Mouse (Mus musculus) lung, embryonic 16.5 days (tissue): ENCODE results near the gene Tgfbr3l. TPM values are rescaled to one million over a fixed set of nuclear protein-coding genes. Genes with fewer than 3 reads are reported as not detected.
"Not testable (repeated sequence)": the region's sequence is repeated elsewhere in the genome, so short reads cannot be mapped to it uniquely, and the experiment has no call there.

Experiments
- ATAC-seq: fragments of 200-750 bp; cut with Nextera tagmentation; 2 replicates; pipeline ENCODE4 v1.8.0; 2017; ENCODE audit warnings: low read depth, mild to moderate bottlenecking, moderate library complexity
- H3K27ac ChIP-seq: fragments of 300-500 bp; sonication (generic); 2 replicates; pipeline ENCODE4 v1.5.1; 2014; ENCODE audit warnings: mild to moderate bottlenecking, control low read depth, low read length
- H3K27me3 ChIP-seq: fragments of 300-500 bp; sonication (generic); 2 replicates; pipeline ENCODE4 v1.6.1; 2014; ENCODE audit warnings: low read depth, low read length, mixed read lengths; ENCODE audit not compliant: control insufficient read depth, insufficient read depth
- H3K36me3 ChIP-seq: fragments of 300-500 bp; sonication (generic); 2 replicates; pipeline ENCODE4 v1.6.1; 2014; ENCODE audit warnings: low read length; ENCODE audit not compliant: control insufficient read depth, insufficient read depth
- H3K4me1 ChIP-seq: fragments of 300-500 bp; sonication (generic); replicated peaks from 2 replicates; pipeline ENCODE4 v1.6.1; 2014; ENCODE audit warnings: low read length, mixed read lengths; ENCODE audit not compliant: control insufficient read depth, insufficient read depth
- H3K4me2 ChIP-seq: fragments of 300-500 bp; sonication (generic); 2 replicates; pipeline ENCODE4 v1.6.1; 2014; ENCODE audit warnings: low read depth, low read length, control low read depth
- H3K4me3 ChIP-seq: fragments of 300-500 bp; sonication (generic); 2 replicates; pipeline ENCODE4 v1.5.1; 2014; ENCODE audit warnings: mild to moderate bottlenecking, low read length, control low read depth
- H3K9ac ChIP-seq: fragments of 300-500 bp; sonication (generic); 2 replicates; pipeline ENCODE4 v1.6.1; 2014; ENCODE audit warnings: low read length, control low read depth
- H3K9me3 ChIP-seq: fragments of 300-500 bp; sonication (generic); 2 replicates; pipeline ENCODE4 v1.6.1; 2016; ENCODE audit warnings: low read length; ENCODE audit not compliant: control insufficient read depth
- whole genome bisulfite sequencing: fragments of 180-500 bp; shearing (Covaris S2); extraction: QIAGEN DNeasy Blood & Tissue Kit; methylation state at CpG from one replicate; pipeline ENCODE4 v1.1.7; 2014; 5-methylcytosine and 5-hydroxymethylcytosine counted together
- polyA plus RNA-seq: library from polyadenylated mRNA; unstranded; fragments of >200 nt; fragmentation: Nextera tagmentation; extraction: Ambion mirVana; gene quantifications from 2 replicates; pipeline ENCODE4 v1.2.1, GENCODE M21; 2015

Tgfbr3l gene
- polyA plus RNA-seq, 1 experiment from 2014 or later: 4.2 TPM

DNA sequence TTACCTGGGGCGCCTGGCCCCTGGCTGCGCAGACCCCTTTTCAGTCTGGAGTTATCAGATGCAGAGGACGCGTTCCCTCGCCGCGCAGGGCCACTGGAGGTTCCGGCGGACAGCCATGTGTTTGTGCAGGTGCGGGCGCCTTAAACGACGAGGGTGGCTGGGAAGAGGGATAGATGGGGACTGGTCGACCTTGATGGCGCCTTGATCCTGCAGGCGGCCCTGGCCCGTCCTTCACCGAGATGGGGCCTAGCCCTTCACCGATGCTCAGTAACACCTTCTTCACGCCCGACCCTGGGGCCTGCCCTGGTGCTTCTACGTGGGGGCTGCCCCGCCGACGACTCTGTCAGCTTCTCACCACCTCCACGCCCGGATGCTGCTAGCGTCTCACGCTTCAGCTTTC, 1.2 kb downstream of the Tgfbr3l start:
- no peak overlapping the region for H3K9ac ChIP-seq
- H3K4me3 ChIP-seq: no peak overlapping the region
- H3K4me1 ChIP-seq: peaks cover 17% of the 10 kb centered on the region
- H3K9me3 ChIP-seq: no peaks in the 10 kb centered on the region
- no peak for ATAC-seq
- WGBS: 21% methylated on average over 29 of the region's 29 CpGs
- H3K27ac ChIP-seq: no peak overlapping the region
- peaks cover 21% of the 10 kb centered on the region for H3K36me3 ChIP-seq
- no peak overlapping the region for H3K4me2 ChIP-seq
- no peaks in the 10 kb centered on the region for H3K27me3 ChIP-seq

DNA sequence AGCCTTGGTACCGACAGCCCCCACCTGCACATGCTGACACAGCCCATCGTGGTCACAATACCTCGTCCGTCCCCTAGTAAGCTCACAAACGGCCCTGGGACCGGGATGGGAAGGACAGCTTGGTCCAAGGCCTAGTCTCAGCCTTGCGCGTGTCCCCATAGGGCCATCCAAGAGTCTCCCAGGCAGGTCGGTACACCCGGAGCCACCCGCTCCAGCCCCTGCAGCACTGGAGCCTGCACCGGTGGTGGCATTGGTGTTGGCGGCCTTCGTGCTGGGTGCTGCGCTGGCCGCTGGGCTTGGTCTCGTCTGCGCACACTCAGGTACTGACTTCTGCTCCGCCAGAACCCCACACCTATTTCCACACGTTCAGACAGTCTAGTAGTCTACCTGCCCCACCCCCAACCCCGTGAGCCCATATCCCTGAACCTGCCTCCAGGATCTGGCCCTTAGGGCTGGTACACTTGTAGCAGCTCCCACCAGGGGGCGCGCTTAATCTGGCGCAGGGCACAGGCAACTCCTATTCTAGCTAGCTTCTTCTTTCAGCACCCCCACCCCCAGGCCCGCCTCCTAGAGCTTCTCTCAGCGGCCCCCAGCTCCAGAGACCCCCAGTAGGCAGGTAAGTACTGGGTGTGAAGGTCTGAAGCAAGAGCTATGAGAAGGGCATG, 2.4 kb downstream of the Tgfbr3l start:
- Histone ChIP-seq H3K4me1 (peaks cover 18% of the 10 kb centered on the region), H3K9me3 (no peaks in the 10 kb centered on the region), H3K4me3 (no peak overlapping the region), H3K27ac (no peak overlapping the region), H3K9ac (no peak overlapping the region), H3K27me3 (no peaks in the 10 kb centered on the region), H3K36me3 (peaks cover 12% of the 10 kb centered on the region), H3K4me2 (no peak overlapping the region)
- 37% methylated on average over 26 of the region's 26 CpGs for WGBS
- ATAC-seq: peak; percentile 16; the same call in 1 of the 2 replicates

DNA sequence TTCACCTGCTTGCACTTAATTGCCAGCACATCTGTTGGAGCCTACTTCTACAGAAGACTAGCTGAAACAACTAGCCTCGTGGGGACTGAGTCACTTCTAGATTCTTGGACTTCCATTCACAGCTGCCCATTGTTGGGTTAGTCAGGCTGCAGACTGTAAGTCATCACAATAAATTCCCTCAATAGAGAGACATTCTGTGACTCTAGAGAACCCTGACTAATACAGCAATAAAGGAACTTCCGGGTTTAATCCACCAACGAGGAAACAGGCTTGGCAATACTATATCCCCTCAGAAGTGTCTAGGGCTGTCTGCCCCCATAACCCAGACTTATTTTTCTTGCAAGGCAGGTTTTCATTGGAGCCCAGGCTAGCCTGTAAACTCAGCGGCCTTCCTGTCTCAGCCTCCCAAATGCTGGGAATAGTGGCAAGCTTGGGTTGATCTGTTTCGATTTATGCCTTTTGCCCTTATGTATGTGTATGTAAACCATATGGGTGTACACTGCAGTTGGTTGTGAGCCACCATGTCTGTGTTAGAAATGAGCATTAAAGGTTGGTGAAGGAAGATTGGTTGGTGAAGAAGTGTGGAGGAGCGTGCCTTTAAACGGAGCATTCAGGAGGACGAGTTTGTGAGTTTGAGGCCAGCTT, 4.2 kb downstream of the Tgfbr3l start:
- H3K4me1 ChIP-seq: peaks cover 18% of the 10 kb centered on the region
- no peak overlapping the region for H3K27ac ChIP-seq
- H3K9ac ChIP-seq: peak overlapping the region; percentile 97
- H3K4me3 ChIP-seq: peak overlapping the region; percentile 96
- peak overlapping the region; percentile 75 for H3K4me2 ChIP-seq
- 42% methylated on average over 8 of the region's 8 CpGs for WGBS
- H3K36me3 ChIP-seq: peaks cover 5% of the 10 kb centered on the region; the same call in 1 of the 2 replicates
- no peaks in the 10 kb centered on the region for H3K9me3 ChIP-seq
- H3K27me3 ChIP-seq: no peaks in the 10 kb centered on the region
- ATAC-seq: no peak

DNA sequence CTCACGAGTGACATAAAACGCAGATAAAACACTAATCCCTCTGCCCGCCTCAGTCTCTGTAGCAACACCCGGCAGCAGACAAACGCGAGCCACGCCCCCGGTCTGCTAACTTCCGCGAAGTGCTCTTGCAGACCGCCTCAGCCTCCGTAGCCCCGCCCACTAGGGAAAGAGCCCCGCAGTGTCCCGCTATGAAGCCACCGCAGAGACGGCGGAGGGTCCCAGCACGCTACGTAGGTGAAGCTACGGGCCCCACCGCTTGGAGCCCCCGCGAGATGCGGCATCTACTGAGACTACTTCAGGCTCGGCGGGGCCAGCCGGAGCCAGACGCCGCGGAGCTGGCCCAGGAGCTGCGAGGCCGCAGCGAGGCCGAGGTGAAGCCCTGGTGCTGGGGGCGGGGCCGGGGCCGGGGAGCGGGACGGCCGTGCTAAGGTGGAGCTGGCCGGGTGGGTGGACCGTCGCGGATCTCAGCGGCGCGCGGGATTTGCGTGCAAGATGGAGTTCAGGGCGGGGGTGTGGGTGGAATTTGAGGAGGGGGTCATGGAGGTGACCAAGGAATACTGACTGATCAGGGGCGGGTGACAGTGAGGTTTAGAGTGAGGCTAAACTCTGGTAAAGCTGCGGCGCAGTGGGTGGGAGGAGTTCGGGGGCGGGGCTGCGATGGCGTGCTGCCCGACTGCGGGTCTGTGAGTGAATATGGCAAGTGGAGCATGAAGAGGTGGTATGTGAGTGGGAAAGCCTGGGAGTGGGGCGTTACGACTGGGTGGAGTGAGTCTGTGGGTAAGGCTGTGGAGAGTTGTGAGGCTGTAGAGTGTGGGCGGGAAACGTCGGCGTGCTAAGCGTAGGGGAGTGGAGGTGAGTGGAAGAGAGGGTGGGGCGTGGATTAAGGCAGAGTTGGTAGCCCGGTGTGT, 5.2 kb downstream of the Tgfbr3l start, which contains the start of gene Snapc2:
Snapc2 (plus strand) TSS at position 147 of the 908 bp plus-strand sequence.
- no peaks in the 10 kb centered on the region for H3K9me3 ChIP-seq
- H3K4me2 ChIP-seq: peak within 1 kb of the TSS; percentile 75
- no peaks in the 10 kb centered on the region for H3K27me3 ChIP-seq
- under 1% methylated on average over 69 of the region's 69 CpGs for WGBS
- H3K4me1 ChIP-seq: peaks cover 23% of the 10 kb centered on the region
- peaks cover 5% of the 10 kb centered on the region; the same call in 1 of the 2 replicates for H3K36me3 ChIP-seq
- H3K4me3 ChIP-seq: peak within 1 kb of the TSS; percentile 96
- H3K27ac ChIP-seq: peak within 1 kb of the TSS; percentile 90
- peak within 1 kb of the TSS; percentile 97 for H3K9ac ChIP-seq
- peak; percentile 92 for ATAC-seq

DNA sequence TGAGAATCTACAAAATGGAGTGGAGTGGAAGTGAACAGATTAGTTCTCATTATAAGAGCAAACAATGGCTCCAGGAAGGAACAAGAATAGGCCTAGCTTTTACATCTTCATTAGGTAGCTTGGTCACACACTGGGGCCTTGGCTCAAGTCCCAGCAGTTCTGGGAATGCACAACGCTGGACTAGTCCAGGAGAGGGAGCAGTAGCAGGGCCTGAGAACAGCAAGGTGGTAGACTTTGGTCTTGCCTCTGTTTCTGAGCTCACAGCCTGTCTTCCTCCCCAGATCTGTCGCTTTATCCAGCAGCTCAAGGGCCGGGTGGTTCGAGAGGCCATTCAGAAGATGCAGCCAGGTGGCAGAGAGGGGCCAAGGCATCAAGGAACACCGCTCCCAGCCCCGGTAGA, 6.0 kb downstream of the Tgfbr3l start:
- no peaks in the 10 kb centered on the region for H3K9me3 ChIP-seq
- H3K4me1 ChIP-seq: peaks cover 22% of the 10 kb centered on the region
- WGBS: 59% methylated on average over 6 of the region's 6 CpGs
- H3K27me3 ChIP-seq: no peaks in the 10 kb centered on the region
- ATAC-seq: no peak
- peak overlapping the region; percentile 96 for H3K4me3 ChIP-seq
- H3K9ac ChIP-seq: peak overlapping the region; percentile 97
- no peak overlapping the region for H3K27ac ChIP-seq
- H3K4me2 ChIP-seq: peak overlapping the region; percentile 75
- H3K36me3 ChIP-seq: peaks cover 5% of the 10 kb centered on the region; the same call in 1 of the 2 replicates

DNA sequence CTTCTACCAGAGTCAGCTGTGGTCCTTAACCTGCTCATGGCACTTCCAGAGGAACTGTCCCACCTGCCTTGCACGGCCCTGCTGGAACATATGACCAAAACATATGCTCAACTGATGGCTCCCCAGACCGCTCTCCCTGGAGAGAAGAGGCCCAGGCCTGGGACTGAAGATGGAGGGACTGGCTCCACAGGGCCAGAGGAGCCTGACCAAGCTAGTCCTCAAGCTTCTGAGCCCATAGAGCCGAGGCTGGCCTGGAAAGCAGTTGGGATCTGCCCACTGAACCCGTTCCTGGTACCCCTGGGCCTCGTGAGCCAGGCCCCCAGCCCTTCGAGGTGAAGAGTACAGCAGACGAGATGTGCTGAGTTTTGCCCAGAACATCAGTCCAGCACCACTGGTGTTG, 7.5 kb downstream of the Tgfbr3l start:
- H3K36me3 ChIP-seq, H3K4me3 ChIP-seq, H3K27me3 ChIP-seq, ATAC-seq, H3K9me3 ChIP-seq, H3K27ac ChIP-seq, H3K9ac ChIP-seq, H3K4me2 ChIP-seq: not testable (repeated sequence)
- peaks cover 24% of the 10 kb centered on the region for H3K4me1 ChIP-seq
- WGBS: 78% methylated on average over 7 of the region's 7 CpGs

DNA sequence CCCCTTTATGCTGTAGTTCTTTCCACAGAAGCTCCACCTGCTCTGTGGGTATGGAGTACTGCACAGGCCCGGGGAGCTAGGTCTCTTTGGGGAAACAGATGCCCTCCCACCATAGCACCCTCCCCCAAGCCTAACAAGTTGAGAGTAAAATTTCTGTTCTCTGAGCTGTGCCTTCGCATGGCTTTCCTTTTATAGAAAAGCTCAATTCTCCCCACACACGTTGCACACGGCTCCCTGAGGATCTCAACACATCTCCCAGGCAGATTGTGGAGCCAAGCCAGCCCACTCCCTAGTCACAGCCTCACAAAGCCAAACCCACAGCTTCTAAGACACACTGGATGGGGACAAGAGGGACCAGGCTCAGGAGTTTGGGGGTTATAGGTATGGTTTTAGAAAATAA, 8.9 kb downstream of the Tgfbr3l start:
- Histone ChIP-seq H3K9ac (no peak overlapping the region), H3K36me3 (peaks cover 6% of the 10 kb centered on the region), H3K27ac (no peak overlapping the region), H3K4me1 (peaks cover 22% of the 10 kb centered on the region), H3K9me3 (no peaks in the 10 kb centered on the region), H3K4me3 (no peak overlapping the region), H3K4me2 (no peak overlapping the region), H3K27me3 (no peaks in the 10 kb centered on the region)
- WGBS: 48% methylated on average over 4 of the region's 4 CpGs
- no peak for ATAC-seq

DNA sequence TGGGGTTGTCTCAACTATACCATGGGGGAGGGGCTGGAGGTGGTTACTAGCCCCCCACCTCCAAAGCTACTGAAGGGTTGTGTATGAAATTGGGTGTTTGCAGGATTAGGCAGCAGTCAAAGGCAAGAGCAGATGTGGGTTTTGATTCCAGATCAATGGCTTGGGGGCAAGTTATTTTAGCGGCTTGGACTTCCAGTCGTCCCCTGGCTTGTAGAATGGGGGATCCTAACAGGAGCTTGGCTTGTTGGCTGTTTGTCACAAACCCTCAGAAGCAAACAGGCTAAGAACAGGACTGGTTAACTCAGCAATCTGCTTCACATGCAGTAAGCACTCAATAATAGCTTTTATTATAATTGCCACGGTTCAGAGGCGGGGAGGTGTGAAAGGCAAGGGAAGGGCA, 9.3 kb downstream of the Tgfbr3l start:
- H3K27ac ChIP-seq: no peak overlapping the region
- H3K9ac ChIP-seq: no peak overlapping the region
- no peak for ATAC-seq

DNA sequence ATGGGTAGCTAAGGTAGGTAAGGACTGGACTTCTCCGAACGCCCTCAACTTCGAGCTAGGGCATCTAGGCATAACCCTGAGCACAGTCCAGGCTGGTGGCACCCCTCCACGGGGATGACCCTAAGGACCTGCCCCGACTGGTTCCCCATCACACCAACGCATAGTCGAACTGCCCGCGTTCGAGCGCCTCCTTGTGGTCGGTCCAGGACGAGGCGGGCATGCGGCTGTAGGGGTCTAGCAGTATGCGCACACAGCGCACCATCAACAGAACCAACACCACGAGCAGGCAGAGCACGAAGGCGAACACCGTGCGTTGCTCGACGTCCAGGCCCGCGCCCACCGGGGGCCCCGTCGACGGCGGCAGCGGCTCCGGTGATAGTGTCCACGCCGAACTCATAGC, 10.2 kb downstream of the Tgfbr3l start:
- Histone ChIP-seq H3K9ac (peak overlapping the region; percentile 79), H3K4me2 (peak overlapping the region; percentile 95), H3K9me3 (no peaks in the 10 kb centered on the region), H3K4me1 (peaks cover 18% of the 10 kb centered on the region), H3K4me3 (peak overlapping the region; percentile 78), H3K27ac (peak overlapping the region; percentile 71; the same call in 1 of the 2 replicates), H3K27me3 (no peaks in the 10 kb centered on the region), H3K36me3 (peaks cover 14% of the 10 kb centered on the region)
- 2% methylated on average over 35 of the region's 35 CpGs for WGBS
- peak; percentile 55 for ATAC-seq

More for the DNA sequence above, 9.3 kb downstream of the Tgfbr3l start:
- Histone ChIP-seq H3K9me3 (no peaks in the 10 kb centered on the region), H3K36me3 (peaks cover 10% of the 10 kb centered on the region), H3K27me3 (no peaks in the 10 kb centered on the region), H3K4me3 (no peak overlapping the region), H3K4me1 (peaks cover 21% of the 10 kb centered on the region), H3K4me2 (no peak overlapping the region)
- 78% methylated on average over 4 of the region's 4 CpGs for WGBS
